Mouse (Mus musculus): ENCODE data around the gene Gatad2b. TPM values are rescaled to one million over a fixed set of nuclear protein-coding genes. Genes with fewer than 3 reads are reported as not detected.

Gene Gatad2b
- polyA plus RNA-seq, 1 experiment from 2014 or later, result 15.2 TPM

DNA sequence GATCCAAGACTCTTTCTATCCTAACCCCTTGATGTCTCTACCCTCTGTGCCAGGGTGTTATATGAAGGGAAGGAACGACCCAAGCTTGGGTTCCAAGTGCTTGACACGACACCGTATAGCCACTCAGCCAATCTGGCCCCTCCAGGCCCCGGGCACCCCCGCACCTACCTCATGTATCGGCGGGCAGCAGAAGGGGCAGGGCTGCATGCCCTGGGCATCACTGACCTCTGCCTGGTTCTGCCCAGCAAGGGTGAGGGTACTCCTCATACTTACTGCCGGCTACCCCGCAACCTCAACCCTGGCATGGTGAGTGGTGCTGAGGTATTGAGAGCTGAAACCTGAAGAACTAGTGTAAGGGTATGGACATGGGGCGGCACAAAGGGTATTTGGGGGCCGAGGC is 24.8 kb upstream of the Gatad2b start:
- H3K9me3 ChIP-seq, result no peaks in the 10 kb centered on the region
- 95% methylated on average over 11 of the region's 11 CpGs for WGBS
- H3K4me3 ChIP-seq, result no peak overlapping the region
- peaks cover 14% of the 10 kb centered on the region for H3K36me3 ChIP-seq
- no peak for ATAC-seq (replicated peaks)
- no peak overlapping the region for H3K4me2 ChIP-seq (replicated peaks)
- H3K9ac ChIP-seq (replicated peaks), result no peak overlapping the region
- H3K27ac ChIP-seq (replicated peaks), result no peak overlapping the region
- peaks cover 12% of the 10 kb centered on the region; the same call in 1 of the 2 replicates for H3K4me1 ChIP-seq
- no peaks in the 10 kb centered on the region for H3K27me3 ChIP-seq

DNA sequence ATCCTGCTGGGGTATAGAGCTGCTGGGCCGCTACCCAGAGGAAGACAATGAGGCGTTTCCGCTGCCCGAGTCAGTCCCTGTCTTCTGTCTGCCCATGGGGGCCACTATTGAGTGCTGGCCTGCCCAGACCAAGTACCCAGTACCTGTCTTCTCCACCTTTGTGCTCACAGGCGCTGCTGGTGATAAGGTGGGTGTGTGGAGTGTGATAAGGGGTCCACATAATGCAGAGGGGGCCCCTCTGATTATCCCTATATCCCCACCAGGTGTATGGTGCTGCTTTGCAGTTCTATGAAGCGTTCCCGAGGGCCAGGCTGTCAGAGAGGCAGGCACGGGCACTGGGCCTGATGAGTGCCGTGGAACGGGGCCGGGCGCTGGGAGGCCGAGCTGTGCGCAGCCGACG is 24.0 kb upstream of the Gatad2b start:
- peaks cover 12% of the 10 kb centered on the region; the same call in 1 of the 2 replicates for H3K4me1 ChIP-seq
- H3K9ac ChIP-seq (replicated peaks), result no peak overlapping the region
- 86% methylated on average over 16 of the region's 16 CpGs for WGBS
- H3K27ac ChIP-seq (replicated peaks), result no peak overlapping the region
- H3K36me3 ChIP-seq, result peaks cover 6% of the 10 kb centered on the region
- no peaks in the 10 kb centered on the region for H3K9me3 ChIP-seq
- no peak overlapping the region for H3K4me3 ChIP-seq
- no peak overlapping the region for H3K4me2 ChIP-seq (replicated peaks)
- H3K27me3 ChIP-seq, result no peaks in the 10 kb centered on the region
- no peak for ATAC-seq (replicated peaks)

DNA sequence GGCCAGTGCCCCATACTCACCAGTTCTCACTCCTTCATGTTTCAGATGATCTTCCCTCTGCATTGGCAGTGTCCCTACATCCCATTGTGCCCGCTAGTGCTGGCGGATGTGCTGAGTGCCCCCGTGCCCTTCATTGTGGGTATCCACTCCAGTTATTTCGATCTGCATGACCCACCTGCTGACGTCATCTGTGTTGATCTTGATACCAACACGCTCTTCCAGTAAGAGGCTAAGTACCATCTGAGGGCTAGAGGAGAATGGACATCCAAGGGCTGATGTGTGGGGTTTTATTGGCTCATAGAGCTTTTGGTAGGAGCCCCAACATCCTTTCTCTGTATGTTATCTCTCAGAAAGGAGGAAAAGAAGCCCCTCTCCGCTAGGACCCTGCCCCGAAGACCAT is 22.2 kb upstream of the Gatad2b start:
- ATAC-seq (replicated peaks), result no peak
- 94% methylated on average over 8 of the region's 8 CpGs for WGBS
- no peaks in the 10 kb centered on the region for H3K9me3 ChIP-seq
- H3K4me1 ChIP-seq, result peaks cover 8% of the 10 kb centered on the region; the same call in 1 of the 2 replicates
- no peak overlapping the region for H3K9ac ChIP-seq (replicated peaks)
- H3K36me3 ChIP-seq, result peaks cover 2% of the 10 kb centered on the region; the same call in 1 of the 2 replicates
- H3K4me2 ChIP-seq (replicated peaks), result no peak overlapping the region
- H3K4me3 ChIP-seq, result no peak overlapping the region
- H3K27me3 ChIP-seq, result no peaks in the 10 kb centered on the region
- no peak overlapping the region for H3K27ac ChIP-seq (replicated peaks)

DNA sequence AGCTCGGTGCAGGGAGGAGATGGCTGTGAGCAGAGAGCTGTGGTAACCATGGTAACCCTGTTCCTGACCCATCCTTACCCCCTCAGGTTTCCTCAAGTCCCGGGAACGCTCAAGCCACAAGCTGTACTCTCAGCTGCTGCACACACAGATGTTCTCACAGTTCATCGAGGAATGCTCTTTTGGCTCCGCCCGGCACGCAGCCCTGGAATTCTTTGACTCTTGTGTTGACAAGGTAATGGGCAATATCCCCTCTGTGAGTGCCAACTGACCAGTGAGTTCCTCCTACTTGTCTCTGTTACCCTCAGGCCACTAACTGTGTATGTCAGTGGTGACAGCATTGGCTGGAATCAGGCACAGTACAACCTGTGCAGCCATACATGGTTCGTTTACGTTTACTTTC is 20.8 kb upstream of the Gatad2b start:
- no peaks in the 10 kb centered on the region for H3K27me3 ChIP-seq
- no peaks in the 10 kb centered on the region for H3K4me1 ChIP-seq
- H3K4me3 ChIP-seq, result no peak overlapping the region
- peaks cover 7% of the 10 kb centered on the region; the same call in 1 of the 2 replicates for H3K36me3 ChIP-seq
- H3K9ac ChIP-seq (replicated peaks), result no peak overlapping the region
- H3K27ac ChIP-seq (replicated peaks), result no peak overlapping the region
- no peak overlapping the region for H3K4me2 ChIP-seq (replicated peaks)
- 77% methylated on average over 9 of the region's 9 CpGs for WGBS
- H3K9me3 ChIP-seq, result no peaks in the 10 kb centered on the region
- ATAC-seq (replicated peaks), result no peak

DNA sequence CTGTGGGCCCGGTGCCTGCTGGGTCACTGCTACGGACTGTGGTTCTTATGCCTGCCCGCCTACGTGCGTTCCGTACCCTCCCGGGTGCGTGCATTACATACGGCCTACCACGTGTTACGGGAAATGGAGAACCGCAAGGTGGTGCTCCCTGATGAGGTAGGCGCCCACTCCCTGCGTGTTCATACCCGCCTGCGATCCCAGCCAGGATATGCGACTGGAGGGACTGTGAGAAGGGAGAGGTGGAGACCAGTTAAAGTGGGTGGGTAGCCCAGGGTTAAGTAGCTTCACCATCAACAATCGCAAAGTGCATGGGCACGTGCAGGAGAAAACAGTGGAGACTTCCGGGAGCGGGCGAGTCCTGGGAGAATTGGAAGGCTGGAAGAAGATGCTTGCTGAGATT is 19.1 kb upstream of the Gatad2b start:
- no peaks in the 10 kb centered on the region for H3K4me1 ChIP-seq
- ATAC-seq (replicated peaks), result no peak
- peaks cover 13% of the 10 kb centered on the region for H3K36me3 ChIP-seq
- H3K9ac ChIP-seq (replicated peaks), result no peak overlapping the region
- H3K4me2 ChIP-seq (replicated peaks), result no peak overlapping the region
- H3K9me3 ChIP-seq, result no peaks in the 10 kb centered on the region
- H3K4me3 ChIP-seq, result no peak overlapping the region
- H3K27me3 ChIP-seq, result no peaks in the 10 kb centered on the region
- WGBS, result 93% methylated on average over 22 of the region's 22 CpGs
- H3K27ac ChIP-seq (replicated peaks), result no peak overlapping the region

DNA sequence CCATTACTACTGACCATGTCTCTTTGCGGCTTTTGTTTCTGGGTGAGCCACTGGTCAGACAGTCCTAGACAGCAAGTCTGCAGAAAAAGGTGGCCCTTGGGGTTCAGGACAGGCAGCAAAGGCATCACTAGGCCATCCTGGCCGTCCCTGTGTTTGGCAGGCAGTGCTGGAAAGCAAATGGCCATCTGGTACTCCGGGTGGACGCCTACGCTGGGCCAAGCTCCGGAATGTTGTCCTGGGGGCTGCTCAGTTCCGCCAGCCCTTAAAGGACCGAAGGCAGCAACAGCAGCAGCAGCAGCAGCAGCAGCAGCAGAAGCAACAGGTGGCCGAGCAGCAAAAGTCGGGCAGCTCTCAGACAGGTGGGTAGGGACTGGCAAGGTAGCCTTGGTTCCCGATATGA is 17.7 kb upstream of the Gatad2b start:
- Histone ChIP-seq H3K4me1 (no peaks in the 10 kb centered on the region), H3K4me3 (no peak overlapping the region), H3K4me2 (replicated peaks) (no peak overlapping the region), H3K9ac (replicated peaks) (no peak overlapping the region), H3K27me3 (no peaks in the 10 kb centered on the region), H3K36me3 (peaks cover 27% of the 10 kb centered on the region), H3K27ac (replicated peaks) (no peak overlapping the region), H3K9me3 (no peaks in the 10 kb centered on the region)
- ATAC-seq (replicated peaks), result no peak
- 94% methylated on average over 11 of the region's 11 CpGs for WGBS

DNA sequence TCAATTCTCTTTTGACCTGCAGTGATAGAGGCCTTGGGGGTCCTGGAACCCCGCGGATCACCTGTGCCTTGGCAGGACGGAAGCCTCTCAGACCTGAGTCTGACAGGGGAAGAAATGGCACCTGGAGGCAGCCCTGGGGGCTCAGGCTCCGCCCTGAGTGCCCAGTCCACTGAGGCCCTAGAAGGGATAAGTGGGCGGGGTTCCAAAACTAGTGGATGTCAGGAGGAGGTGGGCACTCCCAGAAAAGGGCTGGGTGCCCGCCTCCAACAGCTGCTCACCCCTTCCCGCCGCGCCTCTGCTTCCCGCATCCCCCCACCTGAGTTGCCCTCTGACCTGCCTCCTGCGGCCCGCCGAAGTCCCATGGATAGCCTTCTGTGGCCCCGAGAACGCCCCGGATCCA is 16.1 kb upstream of the Gatad2b start:
- ATAC-seq (replicated peaks), result no peak
- Histone ChIP-seq H3K9me3 (no peaks in the 10 kb centered on the region), H3K27ac (replicated peaks) (no peak overlapping the region), H3K9ac (replicated peaks) (no peak overlapping the region), H3K4me2 (replicated peaks) (no peak overlapping the region), H3K4me1 (no peaks in the 10 kb centered on the region), H3K4me3 (no peak overlapping the region), H3K36me3 (peaks cover 27% of the 10 kb centered on the region), H3K27me3 (no peaks in the 10 kb centered on the region)
- 47% methylated on average over 16 of the region's 16 CpGs for WGBS

DNA sequence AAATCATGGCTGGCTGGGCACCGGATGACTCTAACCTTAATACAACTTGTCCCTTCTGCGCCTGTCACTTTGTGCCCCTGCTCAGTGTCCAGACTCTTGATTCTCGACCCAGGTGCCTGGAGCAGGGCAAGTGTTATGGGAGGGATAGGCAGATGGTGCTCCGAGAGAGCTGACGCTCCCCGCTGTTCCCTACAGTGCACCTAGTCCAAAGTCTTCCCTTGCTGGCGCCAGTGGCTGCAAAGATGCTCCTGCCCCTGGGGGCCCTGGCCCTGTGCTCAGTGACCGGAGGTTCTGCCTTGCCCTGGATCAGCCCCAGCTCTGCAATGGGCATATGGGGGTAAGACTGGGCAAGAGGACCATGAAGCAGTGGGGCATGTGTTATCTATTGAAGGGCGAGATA is 15.2 kb upstream of the Gatad2b start:
- no peaks in the 10 kb centered on the region for H3K4me1 ChIP-seq
- H3K9ac ChIP-seq (replicated peaks), result no peak overlapping the region
- no peak for ATAC-seq (replicated peaks)
- no peak overlapping the region for H3K4me3 ChIP-seq
- no peak overlapping the region for H3K4me2 ChIP-seq (replicated peaks)
- H3K27ac ChIP-seq (replicated peaks), result no peak overlapping the region
- H3K9me3 ChIP-seq, result no peaks in the 10 kb centered on the region
- WGBS, result 89% methylated on average over 9 of the region's 9 CpGs
- peaks cover 27% of the 10 kb centered on the region for H3K36me3 ChIP-seq
- H3K27me3 ChIP-seq, result no peaks in the 10 kb centered on the region

DNA sequence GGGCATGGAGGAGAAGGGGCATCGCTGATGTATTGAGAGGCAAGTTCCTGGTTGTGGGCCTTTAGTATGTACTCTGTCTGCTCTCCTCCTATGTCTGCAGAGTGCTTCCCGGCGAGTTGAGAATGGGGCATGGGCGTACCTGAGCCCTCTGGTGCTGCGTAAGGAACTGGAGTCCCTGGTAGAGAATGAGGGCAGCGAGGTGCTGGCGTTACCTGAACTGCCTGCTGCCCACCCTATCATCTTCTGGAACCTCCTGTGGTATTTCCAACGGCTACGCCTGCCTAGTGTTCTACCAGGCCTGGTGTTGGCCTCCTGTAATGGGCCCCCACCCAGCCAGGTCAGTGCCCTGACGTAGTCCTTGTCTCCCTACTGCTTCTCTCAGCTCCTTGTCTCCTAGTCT is 14.8 kb upstream of the Gatad2b start:
- Histone ChIP-seq H3K4me1 (no peaks in the 10 kb centered on the region), H3K36me3 (peaks cover 27% of the 10 kb centered on the region), H3K9ac (replicated peaks) (no peak overlapping the region), H3K9me3 (no peaks in the 10 kb centered on the region), H3K4me3 (no peak overlapping the region), H3K27me3 (no peaks in the 10 kb centered on the region), H3K4me2 (replicated peaks) (no peak overlapping the region), H3K27ac (replicated peaks) (no peak overlapping the region)
- 94% methylated on average over 10 of the region's 10 CpGs for WGBS
- no peak for ATAC-seq (replicated peaks)

DNA sequence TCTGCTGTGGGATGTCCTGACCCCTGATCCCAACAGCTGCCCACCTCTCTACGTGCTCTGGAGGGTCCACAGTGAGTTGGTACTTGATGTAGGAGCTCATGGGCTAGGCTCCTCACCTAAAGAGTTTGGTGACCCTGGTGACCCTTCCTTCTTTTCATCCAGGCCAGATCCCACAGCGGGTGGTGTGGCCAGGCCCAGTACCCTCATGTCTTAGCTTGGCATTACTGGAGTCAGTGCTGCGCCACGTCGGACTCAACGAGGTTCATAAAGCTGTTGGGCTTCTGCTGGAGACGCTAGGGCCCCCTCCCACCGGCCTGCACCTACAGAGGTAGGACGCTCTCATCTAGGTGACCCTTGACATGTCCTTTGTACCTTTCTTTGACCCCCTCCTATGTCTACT is 13.8 kb upstream of the Gatad2b start:
- no peaks in the 10 kb centered on the region for H3K27me3 ChIP-seq
- 94% methylated on average over 9 of the region's 9 CpGs for WGBS
- no peaks in the 10 kb centered on the region for H3K4me1 ChIP-seq
- no peak overlapping the region for H3K9ac ChIP-seq (replicated peaks)
- ATAC-seq (replicated peaks), result no peak
- no peak overlapping the region for H3K27ac ChIP-seq (replicated peaks)
- H3K9me3 ChIP-seq, result no peaks in the 10 kb centered on the region
- peaks cover 27% of the 10 kb centered on the region for H3K36me3 ChIP-seq
- H3K4me3 ChIP-seq, result no peak overlapping the region
- H3K4me2 ChIP-seq (replicated peaks), result no peak overlapping the region

DNA sequence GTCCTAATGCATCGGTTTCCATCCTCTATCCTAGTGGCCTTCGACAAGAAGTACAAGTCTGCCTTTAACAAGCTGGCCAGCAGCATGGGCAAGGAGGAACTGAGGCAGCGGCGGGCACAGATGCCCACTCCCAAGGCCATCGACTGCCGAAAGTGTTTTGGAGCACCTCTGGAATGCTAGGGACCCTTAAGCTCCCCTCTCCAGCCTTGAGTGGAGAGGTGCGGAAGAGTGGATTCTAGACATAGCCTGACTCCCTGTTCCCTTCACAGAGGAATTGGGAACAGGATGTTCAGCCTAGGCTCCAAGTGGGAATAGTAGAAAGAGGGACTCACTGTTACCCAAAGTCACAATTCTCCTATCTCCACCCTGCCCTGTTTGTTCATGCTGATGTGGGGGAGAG is 13.2 kb upstream of the Gatad2b start:
- Histone ChIP-seq H3K9me3 (no peaks in the 10 kb centered on the region), H3K4me2 (replicated peaks) (no peak overlapping the region), H3K27ac (replicated peaks) (no peak overlapping the region), H3K4me1 (no peaks in the 10 kb centered on the region), H3K27me3 (no peaks in the 10 kb centered on the region), H3K36me3 (peaks cover 27% of the 10 kb centered on the region), H3K9ac (replicated peaks) (no peak overlapping the region), H3K4me3 (no peak overlapping the region)
- ATAC-seq (replicated peaks), result no peak
- 93% methylated on average over 7 of the region's 7 CpGs for WGBS

DNA sequence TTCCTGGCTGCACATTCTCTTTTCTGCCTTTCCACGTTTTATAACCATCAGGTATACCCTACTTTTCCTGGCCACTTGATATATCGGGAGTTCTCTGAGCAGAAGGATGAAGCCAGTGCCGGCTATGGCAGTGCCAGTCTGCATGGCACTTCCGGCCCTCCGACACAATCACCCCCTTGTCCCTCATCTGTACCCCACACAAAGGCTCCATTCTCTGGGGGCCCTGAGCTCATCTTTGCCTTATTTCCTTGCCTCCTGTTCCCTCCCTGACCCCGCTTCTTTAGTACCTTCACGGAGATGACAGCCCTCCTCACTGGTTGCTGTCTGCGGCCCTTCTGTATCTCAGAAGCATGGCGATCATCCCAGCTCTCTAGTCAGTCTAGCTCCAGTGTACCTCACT is 12.3 kb upstream of the Gatad2b start:
- no peaks in the 10 kb centered on the region for H3K4me1 ChIP-seq
- ATAC-seq (replicated peaks), result no peak
- H3K4me2 ChIP-seq (replicated peaks), result no peak overlapping the region
- H3K9ac ChIP-seq (replicated peaks), result no peak overlapping the region
- no peaks in the 10 kb centered on the region for H3K27me3 ChIP-seq
- 88% methylated on average over 9 of the region's 9 CpGs for WGBS
- H3K4me3 ChIP-seq, result no peak overlapping the region
- no peaks in the 10 kb centered on the region for H3K9me3 ChIP-seq
- H3K27ac ChIP-seq (replicated peaks), result no peak overlapping the region
- H3K36me3 ChIP-seq, result peaks cover 27% of the 10 kb centered on the region

DNA sequence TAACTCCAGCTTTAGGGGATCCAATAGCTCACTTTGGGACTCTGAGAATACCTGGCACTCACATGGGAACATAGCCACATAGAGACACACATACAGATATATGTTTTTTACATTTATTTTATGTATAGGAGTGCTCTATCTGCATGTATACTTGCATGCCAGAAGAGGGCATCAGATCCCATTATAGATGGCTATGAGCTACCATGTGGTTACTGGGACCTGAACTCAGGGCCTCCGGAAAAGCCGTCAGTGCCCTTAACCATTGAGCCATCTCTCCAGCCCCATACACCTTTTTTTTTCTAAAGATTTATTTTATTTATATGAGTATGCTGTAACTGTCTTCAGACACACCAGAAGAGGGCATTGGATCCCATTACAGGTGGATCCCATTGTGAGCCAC is 8.8 kb upstream of the Gatad2b start:
- no peak for ATAC-seq (replicated peaks)

More for the DNA sequence above, 8.8 kb upstream of the Gatad2b start:
- peaks cover 13% of the 10 kb centered on the region for H3K36me3 ChIP-seq
- H3K9ac ChIP-seq (replicated peaks), result no peak overlapping the region
- H3K4me3 ChIP-seq, result no peak overlapping the region
- H3K27me3 ChIP-seq, result no peaks in the 10 kb centered on the region
- no peak overlapping the region for H3K27ac ChIP-seq (replicated peaks)
- no peak overlapping the region for H3K4me2 ChIP-seq (replicated peaks)
- H3K4me1 ChIP-seq, result no peaks in the 10 kb centered on the region
- no peaks in the 10 kb centered on the region for H3K9me3 ChIP-seq
- 96% methylated on average over 2 of the region's 2 CpGs for WGBS
